ENCODE assay signal across 10 mouse cellular contexts in the genomic region with DNA sequence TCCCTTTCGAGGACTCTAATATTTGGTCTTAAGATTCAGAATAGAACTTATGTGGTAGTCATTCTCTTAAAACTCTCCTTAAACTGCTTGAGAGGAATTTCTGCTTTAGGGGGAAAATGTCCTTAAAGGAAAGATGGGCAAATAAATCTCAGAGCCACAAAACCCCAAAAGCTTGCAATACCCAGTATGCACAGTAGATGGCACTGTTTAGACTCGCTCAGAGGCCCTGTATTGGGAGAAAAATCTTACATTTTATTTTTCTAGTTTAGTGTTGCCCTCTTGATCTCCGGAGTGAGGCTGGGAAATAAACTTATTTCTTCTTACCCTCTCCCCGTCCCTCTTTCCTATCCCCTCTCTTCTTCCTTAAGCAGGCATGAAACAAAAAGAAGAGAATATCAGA. TPM values are rescaled to one million over a fixed set of nuclear protein-coding genes. Genes with fewer than 3 reads are reported as not detected.
DNase-seq lines count a peak whose midpoint lies in the region; ATAC-seq lines count a peak whose summit lies in the region.
"Had no signal": no experiment of that assay in that cellular context is flagged by ENCODE, and none has a peak within 500 bp of the region (broad histone marks: within the 10 kb centered on the region; RNA-seq: fewer than 3 reads in every experiment).

No protein-coding gene starts in this region.

- peak; percentile 78 for DNase-seq in intestine, embryonic 14.5 days (ENCODE audit: low spot score)
- peak; percentile 83 for DNase-seq in 3T3-L1 (ENCODE audit: low read depth, low spot score)
- peak; percentile 27 for DNase-seq in CD4-positive helper T cell, adult 2 months (ENCODE audit: low read depth, low spot score)
- DNase-seq in limb, embryonic 11.5 days (ENCODE audit: low spot score): peak; percentile 82
- peak; percentile 6 for DNase-seq in telencephalon, adult 2 months (ENCODE audit: low read depth, low spot score)
- DNase-seq in adrenal gland, postnatal 25 days: no peak

- H3K27me3 ChIP-seq in intestine, embryonic 14.5 days (replicated peaks; ENCODE audit: control insufficient read depth, insufficient read depth, low read length): peaks cover 31% of the 10 kb centered on the region
- peaks cover 29% of the 10 kb centered on the region for H3K27me3 ChIP-seq in intestine, embryonic 15.5 days (replicated peaks)
- H3K27me3 ChIP-seq in limb, embryonic 11.5 days (ENCODE audit: control insufficient read depth, insufficient read depth, low read length): peaks cover 33% of the 10 kb centered on the region

- no peak for ATAC-seq in intestine, embryonic 14.5 days (replicated peaks; ENCODE audit: low FRiP score, low TSS enrichment, low read depth)
- no peak for ATAC-seq in intestine, embryonic 15.5 days
- ATAC-seq in common myeloid progenitor, adult 5-6 weeks (replicated peaks; ENCODE audit: low read depth, poor library complexity, severe bottlenecking): peak; percentile 61; the same call in 1 of the 2 replicates
- no peak for ATAC-seq in limb, embryonic 11.5 days (ENCODE audit: insufficient number of reproducible peaks, low FRiP score, low TSS enrichment, low read depth)

- H3K27ac ChIP-seq in intestine, embryonic 14.5 days (ENCODE audit: low read depth): no peak overlapping the region
- H3K27ac ChIP-seq in intestine, embryonic 15.5 days: no peak overlapping the region
- H3K27ac ChIP-seq in limb, embryonic 11.5 days (replicated peaks; ENCODE audit: low read depth, low read length): no peak overlapping the region
- H3K27ac ChIP-seq: liver, embryonic 15.5 days had no signal

- WGBS in intestine, embryonic 14.5 days: 11% methylated on average over 4 of the region's 4 CpGs
- WGBS in intestine, embryonic 15.5 days: 8% methylated on average over 4 of the region's 4 CpGs
- whole genome bisulfite sequencing in limb, embryonic 11.5 days: 8% methylated on average over 4 of the region's 4 CpGs

- H3K36me3 ChIP-seq in intestine, embryonic 14.5 days (ENCODE audit: control insufficient read depth, insufficient read depth, low read length): no peaks in the 10 kb centered on the region
- no peaks in the 10 kb centered on the region for H3K36me3 ChIP-seq in intestine, embryonic 15.5 days
- no peaks in the 10 kb centered on the region for H3K36me3 ChIP-seq in limb, embryonic 11.5 days (ENCODE audit: control insufficient read depth, insufficient read depth, low read length)
- H3K36me3 ChIP-seq: liver, embryonic 15.5 days had no signal

- no peak overlapping the region for H3K4me3 ChIP-seq in intestine, embryonic 14.5 days (ENCODE audit: low read depth, low read length)
- no peak overlapping the region for H3K4me3 ChIP-seq in intestine, embryonic 15.5 days (replicated peaks)
- H3K4me3 ChIP-seq in limb, embryonic 11.5 days (ENCODE audit: low read depth, low read length): no peak overlapping the region
- H3K4me3 ChIP-seq: liver, embryonic 15.5 days had no signal

- H3K9me3 ChIP-seq in intestine, embryonic 14.5 days (ENCODE audit: control insufficient read depth, low read length): no peaks in the 10 kb centered on the region
- no peaks in the 10 kb centered on the region for H3K9me3 ChIP-seq in intestine, embryonic 15.5 days
- H3K9me3 ChIP-seq in limb, embryonic 11.5 days (ENCODE audit: control insufficient read depth, low read length): no peaks in the 10 kb centered on the region
- H3K9me3 ChIP-seq: liver, embryonic 15.5 days had no signal

- no peak overlapping the region for H3K4me2 ChIP-seq in intestine, embryonic 14.5 days (ENCODE audit: low read length)
- no peak overlapping the region for H3K4me2 ChIP-seq in intestine, embryonic 15.5 days (replicated peaks)
- no peak overlapping the region for H3K4me2 ChIP-seq in limb, embryonic 11.5 days (ENCODE audit: low read depth, severe bottlenecking)
- H3K4me2 ChIP-seq: liver, embryonic 15.5 days had no signal

- 0 out of 2 replicates have a peak, but pooled peaks cover 4% of the 10 kb centered on the region for H3K4me1 ChIP-seq in intestine, embryonic 14.5 days (replicated peaks; ENCODE audit: control insufficient read depth, insufficient read depth, low read length)
- H3K4me1 ChIP-seq in intestine, embryonic 15.5 days (replicated peaks): peaks cover 7% of the 10 kb centered on the region
- peaks cover 4% of the 10 kb centered on the region; the same call in 1 of the 2 replicates for H3K4me1 ChIP-seq in limb, embryonic 11.5 days (ENCODE audit: control insufficient read depth, insufficient read depth, low read length)
- H3K4me1 ChIP-seq: liver, embryonic 15.5 days had no signal

- H3K9ac ChIP-seq in intestine, embryonic 14.5 days (ENCODE audit: low read length): no peak overlapping the region
- H3K9ac ChIP-seq in intestine, embryonic 15.5 days: no peak overlapping the region
- no peak overlapping the region for H3K9ac ChIP-seq in limb, embryonic 11.5 days (ENCODE audit: low read length)
- H3K9ac ChIP-seq: liver, embryonic 15.5 days had no signal

RNA-seq across cellular contexts. Expression of gene Gjb2, which starts 4.7 kb away (rescaled TPM):
- 2.2 and 3.7 TPM in 2 replicates for polyA plus RNA-seq in intestine, embryonic 14.5 days (2014; fragmentation: Nextera tagmentation; extraction: Ambion mirVana)
- polyA plus RNA-seq in intestine, embryonic 15.5 days (2015; fragmentation: Nextera tagmentation; extraction: Ambion mirVana): 5.6 and 6.5 TPM in 2 replicates
- total RNA-seq in common myeloid progenitor, adult 5-6 weeks (2017): not detected in 2 replicates
- 48.0 and 53.9 TPM in 2 replicates for polyA plus RNA-seq in limb, embryonic 11.5 days (2014; fragmentation: Nextera tagmentation; extraction: Ambion mirVana)
- 20.6 and 30.1 TPM in 2 replicates for total RNA-seq in adrenal gland, postnatal 25 days (2021)

RNA-seq across cellular contexts. Expression of gene Gm4491, which starts 6.5 kb away (rescaled TPM):
- polyA plus RNA-seq in intestine, embryonic 14.5 days (2014; fragmentation: Nextera tagmentation; extraction: Ambion mirVana): not detected in 2 replicates
- polyA plus RNA-seq in intestine, embryonic 15.5 days (2015; fragmentation: Nextera tagmentation; extraction: Ambion mirVana): 0.09 TPM in 1 of 2 replicates, not detected in the other
- total RNA-seq in common myeloid progenitor, adult 5-6 weeks (2017): not detected in 2 replicates
- polyA plus RNA-seq in limb, embryonic 11.5 days (2014; fragmentation: Nextera tagmentation; extraction: Ambion mirVana): not detected in 2 replicates
- not detected in 2 replicates for total RNA-seq in adrenal gland, postnatal 25 days (2021)
- polyA plus RNA-seq: liver, embryonic 15.5 days; stomach, embryonic 14.5 days had no signal

RNA-seq across cellular contexts. Expression of gene Gjb6, which starts 24.2 kb away (rescaled TPM):
- not detected in 2 replicates for polyA plus RNA-seq in intestine, embryonic 14.5 days (2014; fragmentation: Nextera tagmentation; extraction: Ambion mirVana)
- polyA plus RNA-seq in intestine, embryonic 15.5 days (2015; fragmentation: Nextera tagmentation; extraction: Ambion mirVana): 0.20 and 0.70 TPM in 2 replicates
- total RNA-seq in common myeloid progenitor, adult 5-6 weeks (2017): not detected in 2 replicates
- 9.9 and 11.0 TPM in 2 replicates for polyA plus RNA-seq in limb, embryonic 11.5 days (2014; fragmentation: Nextera tagmentation; extraction: Ambion mirVana)
- total RNA-seq in adrenal gland, postnatal 25 days (2021): not detected in 2 replicates
- polyA plus RNA-seq: liver, embryonic 15.5 days had no signal

RNA-seq across cellular contexts. Expression of gene Gja3, which starts 51.3 kb away (rescaled TPM):
- 0.16 and 0.23 TPM in 2 replicates for polyA plus RNA-seq in intestine, embryonic 14.5 days (2014; fragmentation: Nextera tagmentation; extraction: Ambion mirVana)
- 0.06 and 0.19 TPM in 2 replicates for polyA plus RNA-seq in intestine, embryonic 15.5 days (2015; fragmentation: Nextera tagmentation; extraction: Ambion mirVana)
- not detected in 2 replicates for total RNA-seq in common myeloid progenitor, adult 5-6 weeks (2017)
- polyA plus RNA-seq in limb, embryonic 11.5 days (2014; fragmentation: Nextera tagmentation; extraction: Ambion mirVana): 18.8 and 19.8 TPM in 2 replicates
- total RNA-seq in adrenal gland, postnatal 25 days (2021): not detected in 2 replicates
